Mouse (Mus musculus) gastrocnemius, postnatal 10 days (tissue): ENCODE results near the gene Rnase2b. TPM values are rescaled to one million over a fixed set of nuclear protein-coding genes. Genes with fewer than 3 reads are reported as not detected.
"Not testable (repeated sequence)": the region's sequence is repeated elsewhere in the genome, so short reads cannot be mapped to it uniquely, and the experiment has no call there.

Experiments
- DNase-seq: peaks from one replicate; pipeline ENCODE4 v3.0.0; 2021; ENCODE audit warnings: mixed read lengths
- long read RNA-seq, 2 experiments: library from polyadenylated mRNA; stranded (forward); transcript quantifications; one replicate each; pipeline ENCODE4 v2.0.0; 2021
- total RNA-seq, 2 experiments: library from RNA; stranded (reverse); gene quantifications; 2 replicates each; pipeline ENCODE4 v1.2.3; 2021

The Rnase2b gene
- not detected for total RNA-seq
- long read RNA-seq, experiment 1 = 0 reads
- long read RNA-seq, experiment 2 = 0 reads

- DNase-seq = not testable (repeated sequence)
Observed at GRCm38 (mm10) chr14:51161976-51162375, at the start of gene Rnase2b. TSS of gene Rnase2b (plus strand) at chr14:51162260.

- no peak for DNase-seq
Observed at GRCm38 (mm10) chr14:51113476-51113875, 48.6 kb upstream of the Rnase2b start.

- DNase-seq = no peak
Observed at GRCm38 (mm10) chr14:51113916-51114560, 48.0 kb upstream of the Rnase2b start, which contains the start of gene Eddm3b. TSS of gene Eddm3b (plus strand) at chr14:51114426.

- DNase-seq = no peak
Observed at GRCm38 (mm10) chr14:51125684-51126083, 36.4 kb upstream of the Rnase2b start.

- no peak for DNase-seq
Observed at GRCm38 (mm10) chr14:51127648-51128258, 34.3 kb upstream of the Rnase2b start.

- no peak for DNase-seq
Observed at GRCm38 (mm10) chr14:51128775-51129623, 33.1 kb upstream of the Rnase2b start.

- DNase-seq = no peak
Observed at GRCm38 (mm10) chr14:51129624-51129975, 32.5 kb upstream of the Rnase2b start.

- no peak for DNase-seq
Observed at GRCm38 (mm10) chr14:51130315-51130940, 31.6 kb upstream of the Rnase2b start.

GRCm38 (mm10) chr14:51131086-51131815 lies 30.8 kb upstream of the Rnase2b start:
- no peak for DNase-seq

GRCm38 (mm10) chr14:51132372-51132771 lies 29.7 kb upstream of the Rnase2b start:
- no peak for DNase-seq

GRCm38 (mm10) chr14:51140342-51140741 lies 21.7 kb upstream of the Rnase2b start:
- no peak for DNase-seq

- DNase-seq = no peak
Observed at GRCm38 (mm10) chr14:51142119-51142518, 19.9 kb upstream of the Rnase2b start.

- no peak for DNase-seq
Observed at GRCm38 (mm10) chr14:51142568-51142967, 19.5 kb upstream of the Rnase2b start.

- no peak for DNase-seq
Observed at GRCm38 (mm10) chr14:51143287-51143686, 18.8 kb upstream of the Rnase2b start.

GRCm38 (mm10) chr14:51143937-51144336 lies 18.1 kb upstream of the Rnase2b start:
- DNase-seq = no peak

GRCm38 (mm10) chr14:51144451-51144850 lies 17.6 kb upstream of the Rnase2b start:
- no peak for DNase-seq

GRCm38 (mm10) chr14:51145521-51145920 lies 16.5 kb upstream of the Rnase2b start:
- no peak for DNase-seq

- no peak for DNase-seq
Observed at GRCm38 (mm10) chr14:51146685-51147084, 15.4 kb upstream of the Rnase2b start, which contains the start of gene Rnase1. TSS of gene Rnase1 (minus strand) at chr14:51146785.

GRCm38 (mm10) chr14:51148006-51148405 lies 14.1 kb upstream of the Rnase2b start:
- no peak for DNase-seq

GRCm38 (mm10) chr14:51149164-51149563 lies 12.9 kb upstream of the Rnase2b start:
- no peak for DNase-seq

- no peak for DNase-seq
Observed at GRCm38 (mm10) chr14:51150206-51150831, 11.7 kb upstream of the Rnase2b start.
